Mouse (Mus musculus) right cerebral cortex, postnatal 36 days (tissue): ENCODE measurements around the gene Cntf.
A peak's percentile ranks its signal among the peaks of the same experiment; 100 is the strongest.
"Not testable (repeated sequence)": the region's sequence is repeated elsewhere in the genome, so short reads cannot be mapped to it uniquely, and the experiment has no call there.

Source experiments
- DNase-seq, 2 experiments: peaks; one replicate each; pipeline ENCODE4 v3.0.0; 2022; ENCODE audit warnings: low spot score in 2 of 2, mixed read lengths in 1 of 2

Gene Cntf

DNA sequence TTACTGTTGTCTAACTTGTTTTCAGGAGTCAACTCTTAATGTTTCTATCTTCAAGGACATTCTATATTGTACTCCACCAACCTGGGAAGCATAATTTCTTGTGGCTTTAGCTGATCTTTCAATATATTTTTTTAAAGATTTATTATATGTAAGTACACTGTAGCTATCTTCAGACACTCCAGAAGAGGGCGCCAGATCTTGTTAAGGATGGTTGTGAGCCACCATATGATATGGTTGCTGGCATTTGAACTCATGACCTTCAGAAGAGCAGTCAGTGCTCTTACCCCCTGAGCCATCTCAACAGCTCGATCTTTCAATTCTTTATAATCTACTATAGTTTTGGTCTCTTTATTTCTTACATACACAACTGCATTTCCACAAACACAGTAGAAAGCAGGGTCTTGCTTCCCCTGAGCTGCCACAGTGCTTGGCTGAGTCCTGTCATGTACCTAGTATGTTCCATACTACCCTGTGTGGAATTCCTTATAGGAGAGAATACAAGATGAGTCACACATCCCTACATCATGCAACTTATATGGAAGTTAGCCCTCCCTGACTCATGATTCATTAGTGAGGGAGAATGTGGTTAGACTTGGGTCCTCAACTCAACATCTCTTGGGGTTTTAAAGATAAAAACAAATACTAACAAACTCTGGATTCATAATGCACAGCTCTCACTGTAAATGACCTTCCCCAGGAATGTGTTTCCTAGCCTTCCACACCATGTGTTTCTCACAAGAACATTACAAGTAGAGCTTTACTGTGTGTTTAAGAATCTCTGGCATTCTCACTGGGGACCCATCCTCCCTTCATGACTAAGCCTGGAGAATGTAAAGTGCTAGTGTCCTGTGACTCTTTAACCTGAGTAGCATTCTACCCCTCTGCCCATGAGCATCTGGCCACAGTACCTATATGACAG is 3.0 kb downstream of the Cntf start:
- no peak for DNase-seq

DNA sequence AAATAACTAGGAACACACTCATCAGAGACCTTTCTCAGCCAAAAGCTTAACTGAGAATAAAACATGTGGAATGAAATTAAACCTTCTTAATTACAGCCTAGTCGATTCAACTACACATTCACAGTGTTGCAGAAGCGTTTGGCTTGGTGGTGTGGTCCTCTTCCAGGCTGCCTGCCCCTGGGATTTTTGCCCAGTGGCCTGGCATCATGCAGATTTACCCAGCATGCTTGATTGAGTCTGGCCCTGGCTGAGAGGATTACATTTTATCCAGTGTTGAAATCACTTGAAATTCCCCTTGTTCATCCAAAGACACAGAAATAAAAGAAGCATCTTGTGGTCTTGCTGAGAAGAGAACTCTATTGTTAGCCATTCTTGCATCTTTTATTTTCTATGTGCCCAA is 5.8 kb downstream of the Cntf start:
- peak in 1 of 2 experiments; percentile 21 for DNase-seq

DNA sequence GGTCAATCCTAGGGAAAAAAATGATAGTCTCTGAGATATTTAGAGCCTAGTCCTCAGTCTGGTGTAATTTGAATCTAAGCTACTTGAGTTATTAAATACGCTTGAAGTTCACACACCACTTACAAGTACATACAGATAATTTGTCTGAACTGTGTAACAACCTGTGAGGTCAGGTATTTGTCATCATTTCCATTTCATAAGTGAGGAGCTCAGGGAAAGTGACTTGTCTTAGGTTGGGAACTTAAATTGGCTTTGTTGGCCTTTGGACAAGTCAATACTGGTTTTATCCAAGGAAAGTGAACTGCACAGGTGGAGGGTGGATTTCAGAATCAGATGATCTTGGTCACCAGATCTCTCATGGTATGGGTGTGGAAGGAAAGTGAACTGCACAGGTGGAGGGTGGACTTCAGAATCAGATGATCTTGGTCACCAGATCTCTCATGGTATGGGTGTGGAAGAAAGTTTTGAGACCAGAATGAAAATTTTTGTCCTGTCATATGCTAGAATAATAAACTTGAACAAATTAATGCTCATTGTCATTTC is 6.4 kb downstream of the Cntf start:
- DNase-seq = no peak

DNA sequence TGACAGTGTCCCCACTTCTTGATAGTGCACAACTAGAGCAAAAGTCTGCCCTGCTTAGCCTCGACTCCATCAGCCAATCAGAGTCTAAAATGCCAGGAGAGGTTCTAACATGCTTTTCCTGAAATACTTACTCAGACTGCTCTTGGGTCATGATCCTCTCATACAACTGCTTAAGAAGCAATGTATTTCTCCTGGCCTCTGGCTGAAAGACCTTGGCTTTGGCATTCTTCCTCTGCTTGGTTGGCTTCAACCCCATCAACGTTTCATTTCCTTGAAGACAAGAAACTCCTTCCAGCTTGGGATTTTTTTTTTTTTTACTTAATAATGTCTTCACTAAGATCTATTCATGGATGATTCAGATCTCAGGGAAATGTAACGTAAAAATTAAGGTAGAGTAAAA is 9.1 kb downstream of the Cntf start:
- DNase-seq = no peak

DNA sequence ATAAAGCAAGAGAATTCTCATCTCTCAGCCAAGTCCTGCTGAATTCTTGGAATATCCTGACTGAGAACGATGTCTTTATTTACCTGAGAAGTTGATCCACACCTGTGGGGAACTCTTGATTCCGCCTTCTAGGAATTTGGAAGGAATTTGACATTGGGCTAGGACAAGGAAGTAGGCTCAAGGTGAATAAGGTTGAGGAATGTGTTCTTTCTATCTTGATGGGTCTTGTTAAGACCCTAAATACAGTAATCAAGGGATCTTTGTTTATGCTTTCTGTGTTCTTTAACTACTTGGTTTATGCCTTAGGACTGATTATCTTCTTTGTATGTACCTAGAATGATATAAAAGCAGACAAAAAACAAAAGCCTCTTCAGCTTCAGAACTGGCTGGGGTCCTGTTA is 33.5 kb downstream of the Cntf start:
- no peak for DNase-seq

DNA sequence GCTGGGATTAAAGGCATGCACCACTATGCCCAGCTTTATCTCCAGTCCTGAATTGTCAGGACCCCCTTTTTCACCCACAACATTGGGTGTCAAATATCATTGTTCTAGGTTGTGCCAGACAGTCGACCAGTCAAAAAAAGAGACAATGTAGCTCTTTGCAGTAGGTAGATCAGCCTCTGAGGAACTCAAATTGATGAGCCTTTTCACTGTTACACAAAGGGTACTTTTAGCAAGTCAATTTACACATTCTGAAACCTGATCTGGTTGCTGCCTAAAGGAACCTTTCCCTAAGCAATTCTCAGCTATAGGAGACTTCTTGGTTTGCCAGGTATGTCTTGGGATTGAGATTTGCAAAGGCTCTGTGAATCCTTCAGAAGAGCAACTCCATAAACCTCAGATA is 34.4 kb downstream of the Cntf start:
- no peak for DNase-seq

DNA sequence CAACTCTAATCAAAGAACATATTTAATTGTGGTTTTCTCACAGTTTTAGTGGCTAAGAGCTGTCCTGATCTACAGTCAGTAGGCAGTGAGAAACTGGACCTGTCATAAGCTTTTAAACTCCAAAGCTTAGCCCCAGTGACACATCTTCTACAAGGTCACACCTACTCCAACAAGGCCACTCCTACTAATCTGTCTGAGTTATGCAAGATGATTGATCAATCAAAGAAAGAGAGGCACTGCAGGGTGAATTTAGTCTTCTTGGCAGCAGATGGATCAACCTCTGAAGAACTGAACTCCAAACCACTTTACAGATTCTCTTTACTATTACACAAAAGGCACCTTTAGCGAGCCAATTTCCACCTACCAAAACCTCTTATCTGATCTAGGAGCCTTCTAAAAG is 39.6 kb downstream of the Cntf start:
- no peak for DNase-seq

DNA sequence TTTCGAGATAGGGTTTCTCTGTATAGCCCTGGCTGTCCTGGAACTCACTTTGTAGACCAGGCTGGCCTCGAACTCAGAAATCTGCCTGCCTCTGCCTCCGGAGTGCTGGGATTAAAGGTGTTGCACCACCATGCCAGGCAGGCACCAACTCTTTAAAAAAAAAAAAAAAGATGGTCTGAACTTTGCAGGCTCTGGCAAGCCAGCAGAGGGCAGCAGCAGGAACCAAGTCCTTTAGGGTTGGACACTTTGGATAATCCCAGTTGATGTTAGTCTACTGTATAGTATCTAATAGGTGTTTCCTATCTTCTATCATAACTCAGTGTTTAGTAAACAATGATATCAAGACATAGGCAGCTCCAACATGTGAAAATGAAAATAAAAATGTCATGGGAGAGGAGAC is 43.1 kb downstream of the Cntf start:
- no peak for DNase-seq

DNA sequence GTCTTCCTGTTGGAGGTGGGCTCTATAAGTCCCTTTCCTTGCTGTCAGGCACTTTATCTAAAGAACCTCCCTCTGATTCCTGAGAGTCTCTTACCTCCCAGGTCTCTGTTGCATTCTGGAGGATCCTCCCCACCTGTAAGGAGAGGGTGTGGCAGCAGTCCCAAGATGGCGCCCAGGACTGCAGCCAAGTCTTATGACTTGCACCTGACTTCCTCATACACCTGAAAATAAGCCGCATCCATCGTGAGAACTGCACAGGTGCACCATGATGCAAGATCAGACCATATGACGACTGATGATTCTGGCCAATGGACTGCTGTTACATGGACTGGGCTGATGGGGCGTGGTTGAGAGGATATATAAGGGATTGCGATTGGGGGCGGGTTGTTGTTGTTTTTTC is 43.8 kb downstream of the Cntf start:
- not testable (repeated sequence) for DNase-seq

DNA sequence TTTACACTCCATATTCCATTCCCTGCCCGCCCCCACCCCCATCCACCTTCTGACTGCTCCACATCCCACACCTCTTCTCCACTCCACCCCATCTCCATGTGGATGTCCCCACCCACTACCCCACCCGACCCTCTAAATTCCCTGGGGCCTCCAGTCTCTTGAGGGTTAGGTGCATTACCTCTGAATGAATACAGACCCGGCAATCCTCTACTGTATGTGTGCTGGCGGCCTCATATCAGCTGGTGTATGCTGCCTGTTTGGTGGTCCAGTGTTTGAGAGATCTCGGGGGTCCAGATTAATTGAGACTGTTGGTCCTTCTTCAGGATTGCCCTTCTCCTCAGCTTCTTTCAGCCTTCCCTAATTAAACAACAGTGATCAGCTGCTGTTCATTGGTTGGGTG is 44.5 kb downstream of the Cntf start:
- not testable (repeated sequence) for DNase-seq

DNA sequence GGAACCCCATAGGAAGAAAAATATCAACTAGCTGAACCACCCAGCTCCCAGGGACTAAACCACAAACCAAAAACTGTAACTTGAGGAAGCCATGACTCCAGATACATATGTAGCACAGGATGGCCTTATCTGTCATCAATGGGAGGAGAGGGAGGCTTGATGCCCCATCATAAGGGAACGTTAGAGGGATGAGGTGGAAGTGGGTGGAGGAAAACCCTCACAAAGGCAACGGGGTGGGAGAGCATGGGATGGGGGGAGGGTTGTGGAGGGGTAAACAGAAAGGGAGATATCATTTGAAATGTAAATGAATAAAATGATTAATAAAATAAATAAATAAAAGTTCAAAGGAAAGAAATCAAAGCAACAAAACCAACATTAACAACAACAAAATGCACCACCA is 45.0 kb downstream of the Cntf start:
- no peak for DNase-seq

DNA sequence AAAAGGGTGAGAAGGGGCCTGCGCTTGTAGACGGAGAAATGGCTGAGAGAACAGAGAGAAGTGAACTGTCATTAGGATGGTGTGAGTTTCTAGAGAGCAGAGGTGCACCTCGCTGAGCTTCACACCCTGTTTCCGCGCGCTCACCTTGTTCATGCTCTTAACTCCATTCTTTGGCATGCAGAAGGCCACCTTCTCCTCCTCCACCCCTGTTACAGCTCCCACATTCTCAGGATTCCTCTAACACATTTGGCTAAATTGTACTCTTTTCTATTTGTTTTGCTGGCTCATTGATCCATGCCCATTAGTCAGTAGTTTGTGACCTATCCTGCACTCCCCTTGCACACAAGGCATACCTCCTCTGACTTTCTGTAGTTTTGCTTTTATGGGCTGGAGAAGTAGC is 46.2 kb downstream of the Cntf start:
- DNase-seq = no peak
